Mouse (Mus musculus) regulatory T cell (primary cell): ENCODE results near the gene Kpnb1.

Experiments
- in situ Hi-C: fragments of 300-600 bp; cut with MboI, MseI; formaldehyde crosslinking; loops from one replicate; pipeline ENCODE4 v1.15.1; 2025; ENCODE audit warnings: high pct_unique_total_duplicates

The Kpnb1 gene

GRCm38 (mm10) chr11:97186947-97187763, 526 bp downstream of the Kpnb1 start:
- in situ Hi-C loops = no loop called here

DNA sequence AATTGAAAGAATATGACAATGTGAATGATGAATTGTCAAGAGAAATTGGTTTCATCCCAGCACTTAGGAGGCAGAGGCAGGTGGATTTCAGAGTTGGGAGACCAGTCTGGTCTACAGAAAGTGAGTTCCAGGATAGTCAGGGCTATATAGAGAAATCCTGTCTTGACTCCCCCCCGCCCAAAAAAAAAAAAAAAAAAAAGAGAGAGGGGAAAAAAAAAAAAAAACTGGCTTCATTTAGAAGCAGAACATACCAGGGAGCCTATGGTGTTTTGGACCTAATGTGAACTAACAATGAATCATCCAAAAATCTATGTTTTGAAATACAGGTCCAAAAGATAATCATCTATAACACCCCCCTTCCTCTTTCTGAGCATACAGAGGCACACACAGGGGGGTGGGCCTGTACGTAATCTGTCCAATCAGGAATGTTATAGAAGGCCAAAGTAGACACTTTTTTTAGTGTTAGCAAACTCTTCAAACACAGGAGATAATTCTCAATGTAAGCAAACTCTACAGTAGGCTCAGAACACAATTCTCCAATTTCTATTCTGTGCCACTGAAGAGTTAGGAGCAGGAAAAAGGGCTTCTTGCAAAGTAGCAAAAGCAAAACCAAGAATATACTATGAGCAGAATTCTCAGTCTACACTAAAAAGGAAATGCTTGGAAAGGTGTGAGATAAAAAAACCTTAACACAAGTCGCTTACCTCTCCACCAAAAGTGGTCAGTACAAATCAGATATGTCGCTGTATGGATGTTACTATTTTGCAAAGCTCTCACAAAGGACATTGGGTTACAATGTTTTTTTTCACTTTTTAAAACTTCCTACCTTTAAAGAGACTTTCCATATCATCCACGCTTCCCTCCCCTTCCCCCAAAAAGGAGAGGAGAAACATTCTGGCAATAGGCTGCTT, 1.7 kb downstream of the Kpnb1 start:
- in situ Hi-C loops = no loop called here

- in situ Hi-C loops = no loop called here
These were observed 2.8 kb downstream of the Kpnb1 start for GRCm38 (mm10) chr11:97184875-97185274.

DNA sequence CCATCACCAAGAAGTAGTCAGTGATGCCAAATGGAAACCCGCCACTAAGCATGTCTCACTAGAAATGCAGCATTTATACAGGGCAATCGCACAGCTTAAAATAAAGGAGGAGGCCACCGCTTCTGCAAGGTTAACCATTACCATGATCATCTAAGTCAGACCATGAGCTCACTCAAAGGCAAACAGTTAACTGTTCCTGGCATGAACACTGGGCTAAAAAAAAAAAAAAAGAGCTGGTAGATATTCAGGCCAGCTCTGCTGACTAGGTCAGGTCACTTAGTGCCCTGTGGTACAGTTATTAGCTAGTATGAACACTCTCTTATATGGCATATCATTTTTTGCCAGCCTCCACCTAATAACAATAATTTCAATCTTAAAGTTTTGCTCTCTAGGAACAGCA, 5.2 kb downstream of the Kpnb1 start:
- in situ Hi-C loops = no loop called here

DNA sequence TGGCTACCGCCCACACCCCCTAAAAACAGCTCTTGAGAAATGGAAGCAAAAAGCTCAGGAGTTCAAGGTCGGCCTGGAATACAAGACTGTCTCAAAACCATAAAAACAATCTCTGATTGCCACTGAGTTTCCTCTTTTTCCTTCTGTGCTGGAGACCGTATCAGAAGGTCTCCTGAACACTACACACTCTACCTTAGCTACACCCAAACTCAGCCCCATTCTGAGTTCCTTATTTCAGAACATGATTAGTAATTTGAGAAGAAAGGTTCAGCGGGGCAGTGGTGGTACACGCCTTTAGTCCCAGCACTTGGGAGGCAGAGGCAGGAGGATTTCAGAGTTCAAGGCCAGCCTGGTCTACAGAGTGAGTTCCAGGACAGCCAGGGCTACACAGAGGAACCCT, 6.6 kb downstream of the Kpnb1 start:
- in situ Hi-C loops = no loop called here

GRCm38 (mm10) chr11:97178198-97178597, 9.5 kb downstream of the Kpnb1 start:
- in situ Hi-C loops = loop anchor here (10.0 kb wide), 1 partner anchor 1827 kb away; no protein-coding TSS in a partner anchor

- in situ Hi-C loops = loop anchor here (10.0 kb wide), 1 partner anchor 1828 kb away; no protein-coding TSS in a partner anchor
These were observed 10.8 kb downstream of the Kpnb1 start for GRCm38 (mm10) chr11:97176851-97177250.

GRCm38 (mm10) chr11:97175499-97175898, 12.2 kb downstream of the Kpnb1 start:
- in situ Hi-C loops = loop anchor here (10.0 kb wide), 1 partner anchor 1829 kb away; no protein-coding TSS in a partner anchor

- in situ Hi-C loops = loop anchor here (10.0 kb wide), 1 partner anchor 1064 kb away; no protein-coding TSS in a partner anchor
These were observed 27.3 kb downstream of the Kpnb1 start for GRCm38 (mm10) chr11:97160341-97160740.

DNA sequence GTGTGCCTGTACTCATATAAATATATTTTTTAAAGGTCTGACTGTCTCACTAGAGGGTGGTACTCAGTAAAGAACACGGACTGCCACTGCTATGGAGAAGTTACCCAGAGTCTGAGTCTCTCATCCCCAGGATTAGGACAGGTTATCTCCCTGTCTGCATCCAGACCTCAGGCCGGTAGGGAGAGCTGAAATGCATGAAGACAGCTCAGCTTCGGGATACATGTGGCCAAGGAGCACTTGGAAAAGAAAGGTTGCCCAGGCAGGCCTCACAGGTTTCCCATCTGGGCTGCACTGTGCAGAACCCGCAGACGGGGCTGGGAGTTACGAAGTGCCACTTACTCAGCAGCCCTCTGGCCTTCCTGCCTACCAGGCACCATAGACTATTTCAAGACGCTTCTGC, 30.7 kb downstream of the Kpnb1 start:
- in situ Hi-C loops = no loop called here

DNA sequence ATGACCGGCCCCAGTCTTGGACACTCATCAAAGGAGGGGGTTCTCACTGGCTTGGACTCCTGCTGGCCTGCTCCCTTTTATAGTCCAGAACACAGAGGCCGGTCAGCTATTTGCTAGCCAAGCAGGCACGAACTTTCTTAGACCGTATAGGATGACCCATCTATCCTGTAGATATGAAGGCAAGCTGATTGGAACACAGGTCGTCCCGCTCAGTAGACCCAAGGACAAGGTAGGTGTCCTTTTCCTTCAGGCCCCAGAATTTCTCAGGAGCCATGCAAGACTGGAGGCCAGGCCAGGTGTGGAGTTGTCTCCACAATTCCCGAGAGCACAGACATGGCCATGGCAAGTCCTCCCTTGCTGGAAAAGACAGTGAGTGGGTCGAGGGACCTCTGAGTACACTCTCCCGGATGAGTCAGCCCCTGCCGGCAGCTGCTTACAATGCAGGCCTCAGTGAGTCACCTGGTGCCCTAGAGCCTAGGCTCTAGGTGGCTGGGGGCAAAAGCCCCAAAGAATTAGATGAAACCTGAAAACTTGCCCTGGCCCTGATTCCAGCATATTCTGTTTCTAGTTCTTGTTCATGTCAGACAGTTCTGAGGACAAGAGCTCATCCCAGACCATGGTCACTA, 34.9 kb downstream of the Kpnb1 start:
- in situ Hi-C loops = no loop called here

DNA sequence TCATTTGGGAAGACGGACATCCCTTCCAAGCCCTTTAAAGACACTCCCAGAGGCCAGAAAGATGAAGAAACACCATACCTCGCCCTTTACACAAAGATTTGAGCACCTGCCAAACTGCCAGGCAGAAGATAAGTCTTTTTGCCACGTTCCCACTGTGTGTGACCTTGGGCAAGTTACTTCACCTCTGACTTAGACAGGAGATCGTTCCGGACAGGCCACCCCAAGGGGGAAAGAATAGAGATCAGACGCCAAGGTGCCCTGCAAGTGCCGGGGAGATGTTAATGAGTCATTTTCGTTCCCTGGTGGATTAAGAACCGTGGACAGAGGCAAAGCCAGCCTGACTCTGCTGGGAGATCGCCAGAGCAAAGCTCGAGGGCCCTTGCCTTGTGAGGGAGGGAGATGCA, 35.7 kb downstream of the Kpnb1 start:
- in situ Hi-C loops = no loop called here

DNA sequence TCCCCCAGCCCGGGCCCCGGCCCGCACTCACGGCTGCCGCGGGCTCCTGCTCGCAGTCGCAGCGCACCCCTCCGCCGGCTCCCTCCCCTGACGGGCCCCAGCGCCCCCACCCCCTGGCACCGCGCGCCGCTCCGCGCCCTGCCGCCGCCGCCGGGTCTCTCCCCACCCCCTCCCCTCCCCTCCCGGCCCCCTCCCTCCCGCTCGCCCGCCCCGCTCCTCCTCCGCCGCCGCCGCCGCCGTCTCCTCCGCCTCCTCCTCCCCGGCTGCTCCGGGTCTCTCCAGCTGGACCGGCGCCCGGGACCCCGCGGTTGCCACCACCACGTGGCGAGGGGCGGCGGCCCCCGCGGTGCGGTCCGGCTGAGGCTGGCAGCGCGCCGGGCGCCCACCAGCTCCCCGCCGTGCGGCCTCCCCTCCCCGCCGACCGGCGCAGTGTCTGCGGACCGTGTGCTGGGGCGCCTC, 36.3 kb downstream of the Kpnb1 start, which contains the start of gene Tbkbp1:
TSS of gene Tbkbp1 (minus strand) at position 153 of the 459 bp plus-strand sequence.
- in situ Hi-C loops = no loop called here

- in situ Hi-C loops = no loop called here
These were observed 37.0 kb downstream of the Kpnb1 start for GRCm38 (mm10) chr11:97150411-97151330.

GRCm38 (mm10) chr11:97149995-97150410, 37.7 kb downstream of the Kpnb1 start:
- in situ Hi-C loops = loop anchor here (5.0 to 10.0 kb wide), 2 partner anchors 38 to 55 kb away; no protein-coding TSS in a partner anchor

DNA sequence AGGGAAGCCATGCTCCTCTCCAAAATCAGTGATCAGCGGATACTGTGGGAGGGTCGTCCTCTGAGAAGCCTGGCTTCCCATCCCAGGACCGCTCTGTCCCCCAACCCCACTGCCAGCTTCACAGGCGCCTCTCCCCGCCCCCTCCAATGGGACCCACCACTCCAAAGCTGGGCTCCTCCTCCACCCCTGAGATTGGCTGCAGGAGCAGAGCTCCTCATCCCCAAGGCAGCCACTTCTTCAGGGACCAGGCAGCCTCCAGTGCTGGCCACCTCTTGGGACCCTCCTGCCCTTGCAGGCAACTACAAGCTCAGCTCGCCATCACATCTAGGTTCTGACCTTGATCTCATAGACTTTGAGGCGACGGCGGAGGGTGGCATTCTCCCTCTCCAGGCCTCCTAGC, 38.7 kb downstream of the Kpnb1 start:
- in situ Hi-C loops = loop anchor here (5.0 to 10.0 kb wide), 2 partner anchors 37 to 54 kb away; no protein-coding TSS in a partner anchor

DNA sequence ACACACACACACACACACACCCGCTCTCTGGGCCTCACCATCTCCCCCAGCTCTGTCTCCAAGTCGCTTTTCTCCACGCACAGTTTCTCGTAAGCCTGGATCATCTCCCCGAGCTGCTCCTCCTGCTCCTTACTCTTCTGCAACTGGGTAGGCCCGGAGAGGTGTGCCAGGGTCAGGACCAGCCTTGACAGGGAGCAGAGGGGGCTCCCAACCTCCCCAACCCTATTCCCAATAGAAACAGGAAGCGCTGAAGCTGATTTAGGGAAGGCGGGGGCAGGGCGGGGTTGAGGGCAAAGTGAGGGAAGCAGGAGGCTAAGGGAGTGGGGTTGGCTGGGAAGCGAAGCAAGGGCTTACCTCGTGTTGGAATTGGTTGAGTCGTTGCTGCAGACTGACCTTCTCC, 39.1 kb downstream of the Kpnb1 start:
- in situ Hi-C loops = loop anchor here (5.0 to 10.0 kb wide), 2 partner anchors 36 to 54 kb away; no protein-coding TSS in a partner anchor

DNA sequence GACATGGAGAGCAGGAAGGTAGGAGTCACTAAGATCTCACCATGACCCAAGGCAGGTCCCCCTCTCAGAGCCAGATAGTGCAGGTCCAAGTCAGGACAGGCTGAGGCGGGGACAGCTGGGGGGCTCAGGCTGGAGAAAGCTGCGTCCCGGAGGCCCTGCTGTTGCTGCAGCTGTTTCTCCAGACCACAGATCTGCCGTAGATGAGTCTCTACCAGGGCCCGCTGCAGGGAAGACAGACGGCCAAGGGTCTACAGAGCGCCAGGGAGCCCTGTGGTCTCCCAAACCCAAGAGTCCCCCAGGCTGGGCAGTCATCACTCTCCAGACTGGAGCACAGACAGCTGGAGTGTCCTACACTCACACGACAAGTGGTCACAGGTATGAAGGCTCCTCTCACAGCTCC, 40.3 kb downstream of the Kpnb1 start:
- in situ Hi-C loops = loop anchor here (5.0 to 10.0 kb wide), 2 partner anchors 35 to 53 kb away; no protein-coding TSS in a partner anchor

GRCm38 (mm10) chr11:97146724-97147123, 41.0 kb downstream of the Kpnb1 start:
- in situ Hi-C loops = loop anchor here (5.0 to 10.0 kb wide), 2 partner anchors 34 to 52 kb away; no protein-coding TSS in a partner anchor

DNA sequence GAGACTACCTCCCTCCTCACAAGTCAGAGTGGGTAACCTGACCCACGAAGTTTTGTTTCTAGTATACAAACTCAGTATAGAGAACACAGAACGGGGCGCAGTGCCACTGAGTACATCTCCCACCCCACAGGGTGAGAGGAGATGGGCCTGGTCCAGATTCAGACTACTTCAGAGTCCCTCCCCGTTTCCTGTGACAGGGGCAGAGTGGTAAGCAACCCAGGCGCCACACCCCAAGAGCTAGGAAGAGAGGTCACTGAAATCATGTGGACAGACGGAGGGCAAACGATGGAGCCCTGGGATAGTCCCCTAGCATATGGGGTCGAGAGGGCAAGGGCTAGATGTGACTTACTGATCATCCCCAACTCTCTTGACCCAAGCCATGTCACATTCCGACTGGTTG, 41.7 kb downstream of the Kpnb1 start:
- in situ Hi-C loops = loop anchor here (5.0 to 10.0 kb wide), 2 partner anchors 34 to 51 kb away; no protein-coding TSS in a partner anchor
